Mouse (Mus musculus): ENCODE results near the gene Dnmt3c.

GRCm38 (mm10) chr2:153651681-153652080, 44.8 kb upstream of the Dnmt3c start:
- TF ChIP-seq POLR2A (IDR thresholded peaks at IDR 0.05; ENCODE audit: low read depth, low read length) (no peak), CTCF (IDR thresholded peaks at IDR 0.05; ENCODE audit: extremely low read depth, insufficient read depth, insufficient read length, insufficient replicate concordance) (no peak)

All from spleen, adult 2 months (tissue).